Mouse (Mus musculus): ENCODE data around the gene Arhgap23.

DNA sequence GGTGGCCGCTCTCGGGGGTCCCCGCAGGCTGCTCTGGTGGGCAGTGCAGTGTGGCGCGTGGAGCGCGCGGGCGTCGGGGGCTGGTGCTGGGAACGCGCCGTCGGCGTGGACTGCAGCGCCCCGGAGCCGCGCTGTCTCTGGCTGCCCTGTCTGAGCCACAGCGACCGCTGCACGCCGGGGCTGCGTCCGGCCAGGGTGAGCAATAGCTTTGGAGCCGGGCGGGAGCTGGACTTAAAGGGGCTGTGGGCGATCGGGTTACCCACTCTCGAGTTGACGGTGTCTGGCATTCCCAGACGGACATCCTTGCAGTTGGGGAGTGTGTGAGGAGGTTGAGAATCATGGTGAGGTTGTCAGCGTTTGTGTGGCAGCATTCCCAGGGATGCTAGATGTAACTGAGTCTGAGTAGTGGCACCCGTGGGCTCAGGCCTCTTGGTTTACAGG is 25.1 kb downstream of the Arhgap23 start:
- TF ChIP-seq CTCF (IDR thresholded peaks at IDR 0.05; ENCODE audit: low read depth, low read length) (no peak), POLR2A (IDR thresholded peaks at IDR 0.05; ENCODE audit: extremely low read depth, insufficient read depth, low read length) (no peak)

Data from liver, adult 2 months (tissue).